Mouse (Mus musculus) limb, embryonic 14.5 days (tissue): Measurements from ENCODE around the gene Leprot. TPM values are rescaled to one million over a fixed set of nuclear protein-coding genes. Genes with fewer than 3 reads are reported as not detected.
A peak's percentile ranks its signal among the peaks of the same experiment; 100 is the strongest.

Source experiments
- ATAC-seq: fragments of 200-750 bp; cut with Nextera tagmentation; 2 replicates; pipeline ENCODE4 v1.8.0; 2017; ENCODE audit warnings: low read depth, moderate number of reproducible peaks, moderate TSS enrichment; ENCODE audit not compliant: low FRiP score
- DNase-seq: peaks from one replicate; pipeline ENCODE4 v3.0.0-alpha.2; 2015; ENCODE audit warnings: low spot score
- H3K27ac ChIP-seq: fragments of 300-500 bp; sonication (generic); replicated peaks from 2 replicates; pipeline ENCODE4 v1.5.1; 2014; ENCODE audit warnings: low read depth, mild to moderate bottlenecking, low read length, moderate library complexity, mixed read lengths
- H3K27me3 ChIP-seq: fragments of 300-500 bp; sonication (generic); 2 replicates; pipeline ENCODE4 v1.6.1; 2014; ENCODE audit warnings: low read length, mixed read lengths; ENCODE audit not compliant: control insufficient read depth, insufficient read depth
- H3K36me3 ChIP-seq: fragments of 300-500 bp; sonication (generic); 2 replicates; pipeline ENCODE4 v1.6.1; 2014; ENCODE audit warnings: mild to moderate bottlenecking, low read length, moderate library complexity, mixed read lengths; ENCODE audit not compliant: control insufficient read depth, insufficient read depth
- H3K4me1 ChIP-seq: fragments of 300-500 bp; sonication (generic); 2 replicates; pipeline ENCODE4 v1.6.1; 2014; ENCODE audit warnings: antibody characterized with exemption, low read length, mixed read lengths; ENCODE audit not compliant: control insufficient read depth, insufficient read depth
- H3K4me2 ChIP-seq: fragments of 300-500 bp; sonication (generic); replicated peaks from 2 replicates; pipeline ENCODE4 v1.6.1; 2014; ENCODE audit warnings: low read depth, mild to moderate bottlenecking, low read length, moderate library complexity; ENCODE audit not compliant: severe bottlenecking
- H3K4me3 ChIP-seq: fragments of 300-500 bp; sonication (generic); replicated peaks from 2 replicates; pipeline ENCODE4 v1.5.1; 2014; ENCODE audit warnings: low read length
- H3K9ac ChIP-seq: fragments of 300-500 bp; sonication (generic); 2 replicates; pipeline ENCODE4 v1.6.1; 2014; ENCODE audit warnings: mild to moderate bottlenecking, low read depth, low read length, moderate library complexity; ENCODE audit not compliant: severe bottlenecking
- H3K9me3 ChIP-seq: fragments of 300-500 bp; sonication (generic); 2 replicates; pipeline ENCODE4 v1.6.1; 2016; ENCODE audit warnings: low read length; ENCODE audit not compliant: control insufficient read depth
- POLR2A ChIP-seq: fragments of 200-500 bp; IDR thresholded peaks from 2 replicates; pipeline ENCODE4 v1.8.0; 2012; ENCODE audit warnings: inconsistent platforms, mild to moderate bottlenecking, moderate library complexity, borderline replicate concordance; ENCODE audit not compliant: insufficient read depth, insufficient read length; ENCODE audit errors: extremely low read depth
- WGBS: fragments of 180-500 bp; shearing (Covaris S2); extraction: QIAGEN DNeasy Blood & Tissue Kit; methylation state at CpG from one replicate; pipeline ENCODE4 v1.1.7; 2014; 5-methylcytosine and 5-hydroxymethylcytosine counted together
- polyA plus RNA-seq, 2 experiments: library from polyadenylated mRNA; depleted of rRNA in 1 of 2; stranded (reverse) in 1 of 2; unstranded in 1 of 2; fragments of >200 nt; fragmentation: Nextera tagmentation in 1 of 2; extraction: Ambion mirVana in 1 of 2; gene quantifications; 2 replicates each; pipeline versions ENCODE4 v1.2.1 to v1.2.3; 2012 to 2014

Gene Leprot
- polyA plus RNA-seq, 2 experiments, result 98.6 to 102 TPM

DNA sequence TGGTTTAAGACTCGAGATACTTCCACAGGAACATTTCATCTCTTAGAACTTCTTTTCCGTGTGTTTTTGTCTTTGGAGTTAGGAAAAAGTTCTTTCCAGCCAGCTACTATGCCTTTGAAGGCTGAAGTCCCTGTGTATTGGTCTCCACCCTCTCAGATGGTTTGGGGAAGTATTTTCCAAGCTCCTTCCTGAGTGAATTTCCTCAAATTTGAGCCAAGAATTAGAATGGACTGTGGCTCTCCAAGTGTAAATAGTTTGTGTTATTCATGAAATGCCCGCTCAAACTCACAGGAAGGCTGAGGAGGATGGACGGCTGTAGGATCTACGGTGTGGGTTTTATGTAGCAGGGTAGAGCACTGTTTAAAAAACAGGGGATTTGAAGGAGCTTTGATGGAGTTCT is 42.1 kb downstream of the Leprot start:
- no peak for TF ChIP-seq POLR2A
- WGBS, result 67% methylated on average over 5 of the region's 5 CpGs
- no peaks in the 10 kb centered on the region for H3K27me3 ChIP-seq
- DNase-seq (no peak), ATAC-seq (no peak)
- no peaks in the 10 kb centered on the region for H3K9me3 ChIP-seq
- H3K4me1 ChIP-seq, result no peaks in the 10 kb centered on the region
- H3K9ac ChIP-seq, result no peak overlapping the region
- peak overlapping the region; percentile 33; the same call in 1 of the 2 replicates for H3K27ac ChIP-seq
- no peak overlapping the region for H3K4me2 ChIP-seq
- H3K36me3 ChIP-seq, result no peaks in the 10 kb centered on the region
- no peak overlapping the region for H3K4me3 ChIP-seq

DNA sequence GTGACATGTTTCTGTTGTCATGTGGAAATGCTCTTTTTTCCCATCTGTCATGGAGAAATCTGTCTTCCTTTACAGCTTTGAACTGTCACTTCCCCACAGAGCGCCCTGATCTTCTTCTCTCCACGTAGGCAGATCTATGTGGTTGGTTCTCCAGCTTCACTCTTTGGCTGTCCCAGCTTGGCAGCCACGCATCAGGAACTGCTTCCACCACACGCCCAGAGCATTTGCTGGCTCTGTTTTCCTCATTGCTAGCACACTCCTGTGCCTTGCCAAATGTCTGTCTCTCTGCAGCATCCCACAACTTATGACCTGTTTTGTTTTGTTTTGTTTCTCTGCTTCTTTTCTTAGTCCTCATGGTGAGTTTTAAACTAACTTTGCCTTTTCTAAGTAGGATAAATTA is 45.4 kb downstream of the Leprot start:
- Histone ChIP-seq H3K4me1 (no peaks in the 10 kb centered on the region), H3K9ac (no peak overlapping the region), H3K27ac (no peak overlapping the region), H3K36me3 (no peaks in the 10 kb centered on the region), H3K9me3 (no peaks in the 10 kb centered on the region), H3K4me2 (no peak overlapping the region), H3K27me3 (no peaks in the 10 kb centered on the region), H3K4me3 (no peak overlapping the region)
- ATAC-seq, result no peak
- DNase-seq, result no peak
- TF ChIP-seq POLR2A, result no peak
- WGBS, result 72% methylated on average over 4 of the region's 4 CpGs

DNA sequence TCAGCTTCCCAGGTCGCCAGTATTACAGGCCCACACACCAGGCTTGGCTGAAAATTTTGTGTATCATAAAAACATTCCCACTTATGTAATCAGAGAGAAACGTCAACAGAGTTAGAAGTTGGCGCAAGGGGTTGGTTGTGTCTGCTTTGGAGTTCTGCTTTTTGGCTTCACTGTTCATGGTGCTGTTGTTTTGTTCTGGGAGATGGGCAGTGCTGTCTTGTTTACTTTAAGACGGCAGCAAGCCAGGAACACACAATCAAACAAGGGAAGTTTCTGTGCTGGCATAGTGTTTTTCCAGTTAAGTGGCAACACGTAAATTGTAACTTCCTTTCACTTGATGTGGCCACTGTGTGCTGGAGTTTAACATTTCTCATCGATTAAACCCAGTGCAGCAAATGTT is 47.0 kb downstream of the Leprot start:
- no peak for DNase-seq
- Histone ChIP-seq H3K4me3 (no peak overlapping the region), H3K9ac (no peak overlapping the region), H3K36me3 (no peaks in the 10 kb centered on the region), H3K4me2 (no peak overlapping the region), H3K27me3 (no peaks in the 10 kb centered on the region), H3K27ac (no peak overlapping the region), H3K4me1 (no peaks in the 10 kb centered on the region), H3K9me3 (no peaks in the 10 kb centered on the region)
- ATAC-seq, result no peak
- 61% methylated on average over 6 of the region's 6 CpGs for WGBS
- TF ChIP-seq POLR2A, result no peak

DNA sequence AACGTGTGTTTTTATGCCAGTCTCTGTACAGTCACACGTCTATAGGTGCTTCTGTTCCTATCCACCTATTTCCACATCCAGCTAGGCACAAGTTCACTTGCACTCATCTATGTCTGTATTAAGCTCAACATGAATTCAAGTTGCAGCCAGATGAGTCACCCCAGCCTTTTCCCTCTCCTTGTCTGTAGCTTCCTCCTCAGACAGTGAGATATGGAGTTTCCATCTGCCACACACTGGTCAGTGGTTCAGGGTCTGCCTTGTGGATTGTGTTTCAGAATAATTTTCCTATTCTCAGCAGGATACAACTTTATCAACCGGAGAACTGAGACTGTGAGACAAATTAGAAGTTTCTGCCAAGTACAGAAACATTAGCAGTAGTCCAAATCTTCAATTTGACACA is 49.7 kb downstream of the Leprot start:
- no peaks in the 10 kb centered on the region for H3K36me3 ChIP-seq
- DNase-seq (no peak), ATAC-seq (no peak)
- no peaks in the 10 kb centered on the region for H3K9me3 ChIP-seq
- no peaks in the 10 kb centered on the region for H3K4me1 ChIP-seq
- H3K27ac ChIP-seq, result no peak overlapping the region
- no peak for TF ChIP-seq POLR2A
- H3K27me3 ChIP-seq, result no peaks in the 10 kb centered on the region
- no peak overlapping the region for H3K9ac ChIP-seq
- 84% methylated on average over 3 of the region's 3 CpGs for WGBS
- no peak overlapping the region for H3K4me2 ChIP-seq
- no peak overlapping the region for H3K4me3 ChIP-seq

DNA sequence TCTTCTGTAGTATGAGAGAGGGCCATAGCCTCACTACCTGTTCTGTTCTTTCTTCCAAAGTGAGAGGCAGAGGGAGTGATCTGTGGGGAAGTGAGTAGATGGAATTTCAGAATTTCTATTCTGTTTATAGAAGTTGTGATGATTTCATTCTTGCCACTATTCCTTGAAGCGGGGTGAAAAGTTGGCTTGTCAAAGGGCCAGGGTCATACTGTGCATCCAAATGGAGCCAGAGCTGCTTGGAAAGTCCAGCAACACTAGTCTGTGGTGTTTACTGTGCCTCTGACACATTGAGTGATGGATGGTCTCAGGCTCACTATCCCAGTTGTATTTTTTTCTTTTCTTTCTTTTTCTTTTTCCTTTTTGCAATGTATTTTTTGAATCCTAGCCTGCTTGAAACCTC is 51.9 kb downstream of the Leprot start:
- no peaks in the 10 kb centered on the region for H3K36me3 ChIP-seq

More for the DNA sequence above, 51.9 kb downstream of the Leprot start:
- Histone ChIP-seq H3K9me3 (no peaks in the 10 kb centered on the region), H3K4me1 (no peaks in the 10 kb centered on the region), H3K27me3 (no peaks in the 10 kb centered on the region), H3K4me2 (no peak overlapping the region), H3K4me3 (no peak overlapping the region), H3K27ac (no peak overlapping the region), H3K9ac (no peak overlapping the region)
- DNase-seq (no peak), ATAC-seq (no peak)
- no peak for TF ChIP-seq POLR2A
- 63% methylated on average over 1 of the region's 1 CpGs for WGBS
